Mouse (Mus musculus): ENCODE data around the gene Rasgrp3. TPM values are rescaled to one million over a fixed set of nuclear protein-coding genes. Genes with fewer than 3 reads are reported as not detected.

Rasgrp3 gene
- polyA plus RNA-seq, 1 experiment from 2014 or later, result 19.4 TPM

DNA sequence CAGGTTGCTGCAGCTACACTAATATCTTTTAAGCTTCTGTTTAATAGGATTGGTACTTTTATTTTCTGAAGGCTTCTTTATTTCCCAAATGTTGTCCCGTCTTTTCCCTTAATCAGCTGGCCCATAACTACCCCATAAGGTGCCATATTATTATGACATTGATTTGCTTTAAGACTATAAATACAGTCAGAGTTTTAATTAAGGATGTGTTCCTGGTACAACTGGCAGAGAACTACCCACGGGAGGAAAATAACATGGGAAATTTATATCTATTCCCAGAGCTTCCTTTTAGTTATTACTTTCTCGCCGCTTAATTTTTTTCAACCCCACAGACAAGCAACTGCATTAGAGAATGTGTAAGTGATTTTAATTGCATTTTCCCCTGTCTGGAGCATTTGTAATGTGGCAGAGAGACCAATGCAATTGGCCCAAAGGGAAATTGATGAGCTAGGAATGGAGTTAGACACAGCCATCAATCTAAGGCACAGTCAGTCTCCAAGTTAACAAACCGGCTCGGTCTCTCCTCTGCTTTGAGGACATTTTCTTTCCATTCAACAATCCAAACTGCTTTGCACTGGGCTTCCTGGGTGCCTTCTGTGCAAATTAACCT, 36.1 kb downstream of the Rasgrp3 start:
- Histone ChIP-seq H3K4me3 (ENCODE audit: low read depth, low read length) (no peak overlapping the region), H3K9me3 (ENCODE audit: control insufficient read depth, low read length) (no peaks in the 10 kb centered on the region), H3K4me1 (replicated peaks; ENCODE audit: control insufficient read depth, insufficient read depth, low read length) (0 out of 2 replicates have a peak, but pooled peaks cover 8% of the 10 kb centered on the region), H3K9ac (ENCODE audit: low read length) (no peak overlapping the region), H3K36me3 (ENCODE audit: control insufficient read depth, insufficient read depth, low read length) (no peaks in the 10 kb centered on the region), H3K4me2 (ENCODE audit: low read length) (no peak overlapping the region), H3K27ac (ENCODE audit: low read depth) (no peak overlapping the region), H3K27me3 (replicated peaks; ENCODE audit: control insufficient read depth, insufficient read depth, low read length) (no peaks in the 10 kb centered on the region)
- no peak for ATAC-seq (replicated peaks; ENCODE audit: low FRiP score, low TSS enrichment, low read depth)
- WGBS, result 68% methylated on average over 6 of the region's 6 CpGs
- no peak for DNase-seq (ENCODE audit: low spot score)

DNA sequence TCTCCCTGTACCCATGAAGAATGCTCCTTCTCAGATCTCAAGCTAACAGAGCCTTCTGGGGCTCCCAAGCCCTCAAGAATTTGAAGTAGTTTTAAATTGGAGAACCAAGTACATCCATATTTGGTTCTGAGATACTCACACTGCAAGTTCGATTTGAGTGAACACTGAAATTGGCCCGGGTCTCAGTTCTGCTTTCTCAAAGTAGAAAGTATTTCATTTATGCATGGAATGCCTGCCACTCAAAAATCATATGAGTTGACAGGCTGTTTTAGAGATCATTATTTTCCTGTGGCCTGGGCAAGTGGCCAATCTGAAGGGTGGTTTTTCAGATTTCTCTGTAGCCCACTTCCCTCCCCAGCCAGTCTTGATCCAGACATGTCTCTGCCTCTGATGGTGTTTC, 36.7 kb downstream of the Rasgrp3 start:
- no peaks in the 10 kb centered on the region for H3K27me3 ChIP-seq (replicated peaks; ENCODE audit: control insufficient read depth, insufficient read depth, low read length)
- ATAC-seq (replicated peaks; ENCODE audit: low FRiP score, low TSS enrichment, low read depth) (no peak), DNase-seq (ENCODE audit: low spot score) (no peak)
- H3K36me3 ChIP-seq (ENCODE audit: control insufficient read depth, insufficient read depth, low read length), result no peaks in the 10 kb centered on the region
- 0 out of 2 replicates have a peak, but pooled peaks cover 8% of the 10 kb centered on the region for H3K4me1 ChIP-seq (replicated peaks; ENCODE audit: control insufficient read depth, insufficient read depth, low read length)
- no peak overlapping the region for H3K9ac ChIP-seq (ENCODE audit: low read length)
- H3K4me2 ChIP-seq (ENCODE audit: low read length), result no peak overlapping the region
- no peak overlapping the region for H3K27ac ChIP-seq (ENCODE audit: low read depth)
- 70% methylated on average over 2 of the region's 2 CpGs for WGBS
- no peak overlapping the region for H3K4me3 ChIP-seq (ENCODE audit: low read depth, low read length)
- no peaks in the 10 kb centered on the region for H3K9me3 ChIP-seq (ENCODE audit: control insufficient read depth, low read length)

DNA sequence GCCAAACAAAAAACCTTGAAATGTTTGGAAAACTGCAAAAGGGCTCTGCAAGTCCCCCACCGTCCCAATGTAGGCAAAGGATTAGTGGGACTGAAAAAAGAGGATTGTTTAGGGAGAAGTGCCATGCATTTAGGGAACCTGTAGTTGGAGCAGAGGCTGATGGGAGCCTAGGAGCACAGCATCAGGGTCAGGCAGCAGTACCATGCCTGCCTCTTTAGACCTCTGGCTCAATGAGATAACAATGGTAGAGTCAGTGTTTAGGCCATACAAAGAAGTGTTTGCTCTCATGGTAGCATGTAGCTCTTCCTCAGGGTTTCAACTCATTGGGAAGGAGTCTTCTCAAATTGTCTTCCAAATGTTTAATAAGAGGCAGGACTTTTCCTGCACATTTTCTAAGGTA, 40.3 kb downstream of the Rasgrp3 start:
- Histone ChIP-seq H3K4me1 (replicated peaks; ENCODE audit: control insufficient read depth, insufficient read depth, low read length) (0 out of 2 replicates have a peak, but pooled peaks cover 8% of the 10 kb centered on the region), H3K9me3 (ENCODE audit: control insufficient read depth, low read length) (no peaks in the 10 kb centered on the region), H3K9ac (ENCODE audit: low read length) (no peak overlapping the region), H3K4me3 (ENCODE audit: low read depth, low read length) (no peak overlapping the region), H3K4me2 (ENCODE audit: low read length) (no peak overlapping the region), H3K36me3 (ENCODE audit: control insufficient read depth, insufficient read depth, low read length) (no peaks in the 10 kb centered on the region), H3K27ac (ENCODE audit: low read depth) (no peak overlapping the region), H3K27me3 (replicated peaks; ENCODE audit: control insufficient read depth, insufficient read depth, low read length) (no peaks in the 10 kb centered on the region)
- WGBS, result 54% methylated on average over 1 of the region's 1 CpGs
- DNase-seq (ENCODE audit: low spot score), result no peak
- no peak for ATAC-seq (replicated peaks; ENCODE audit: low FRiP score, low TSS enrichment, low read depth)

DNA sequence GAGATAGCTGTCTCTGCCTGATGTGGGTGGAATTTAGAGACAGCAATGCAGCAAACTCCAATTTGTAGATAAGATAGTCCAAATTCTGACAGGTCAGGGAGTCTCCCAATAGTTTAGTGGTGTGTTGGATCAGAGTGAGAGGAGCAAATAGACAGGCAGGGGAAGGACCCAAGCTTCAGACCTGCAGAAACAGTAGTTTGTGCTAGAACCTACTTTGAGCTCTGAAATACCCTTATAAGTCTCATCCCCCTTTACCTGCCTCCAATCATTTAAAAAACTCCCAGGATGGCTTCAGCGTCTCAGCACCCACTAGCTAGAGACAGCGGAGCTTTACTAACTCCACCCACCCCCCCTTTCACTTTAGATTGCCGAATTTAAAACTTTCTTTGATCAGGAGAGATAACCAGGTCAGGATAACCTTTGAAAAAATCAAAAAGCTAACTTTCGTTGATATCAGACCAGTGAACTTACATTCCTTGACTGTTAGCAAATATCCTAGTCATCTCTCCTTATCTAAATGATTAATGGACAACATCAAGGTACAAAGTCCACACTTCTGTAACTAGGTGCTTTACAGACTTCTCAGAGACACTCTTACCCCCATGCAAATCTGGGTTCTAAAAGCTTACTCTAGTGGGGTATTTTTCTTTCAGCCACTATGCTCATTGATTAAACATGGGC, 41.2 kb downstream of the Rasgrp3 start:
- H3K4me2 ChIP-seq (ENCODE audit: low read length), result no peak overlapping the region
- H3K36me3 ChIP-seq (ENCODE audit: control insufficient read depth, insufficient read depth, low read length), result no peaks in the 10 kb centered on the region
- 0 out of 2 replicates have a peak, but pooled peaks cover 7% of the 10 kb centered on the region for H3K4me1 ChIP-seq (replicated peaks; ENCODE audit: control insufficient read depth, insufficient read depth, low read length)
- H3K9ac ChIP-seq (ENCODE audit: low read length), result no peak overlapping the region
- WGBS, result 46% methylated on average over 4 of the region's 4 CpGs
- no peak for DNase-seq (ENCODE audit: low spot score)
- ATAC-seq (replicated peaks; ENCODE audit: low FRiP score, low TSS enrichment, low read depth), result no peak
- H3K9me3 ChIP-seq (ENCODE audit: control insufficient read depth, low read length), result no peaks in the 10 kb centered on the region
- H3K27me3 ChIP-seq (replicated peaks; ENCODE audit: control insufficient read depth, insufficient read depth, low read length), result no peaks in the 10 kb centered on the region
- no peak overlapping the region for H3K4me3 ChIP-seq (ENCODE audit: low read depth, low read length)
- H3K27ac ChIP-seq (ENCODE audit: low read depth), result no peak overlapping the region

DNA sequence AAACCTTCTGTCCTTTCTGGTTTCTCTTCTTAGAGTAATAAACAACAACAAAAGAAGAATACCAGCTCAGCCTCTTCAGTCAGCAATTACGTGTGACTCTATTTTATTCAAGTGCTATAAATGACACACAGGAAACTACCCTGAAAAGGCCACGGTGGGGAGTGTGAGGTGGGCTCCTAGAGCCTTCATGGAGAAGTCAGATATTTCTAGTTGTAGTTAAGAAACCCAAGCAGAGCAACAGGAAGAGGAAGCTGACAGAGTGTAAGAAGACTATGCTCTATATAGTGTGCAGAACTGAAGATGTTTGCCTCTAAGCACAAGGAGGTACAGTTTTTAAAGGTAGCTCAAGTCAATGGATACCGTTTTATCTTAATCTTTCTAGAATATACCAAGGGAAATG, 42.0 kb downstream of the Rasgrp3 start:
- 74% methylated on average over 3 of the region's 3 CpGs for WGBS
- DNase-seq (ENCODE audit: low spot score) (no peak), ATAC-seq (replicated peaks; ENCODE audit: low FRiP score, low TSS enrichment, low read depth) (no peak)
- Histone ChIP-seq H3K9me3 (ENCODE audit: control insufficient read depth, low read length) (no peaks in the 10 kb centered on the region), H3K9ac (ENCODE audit: low read length) (no peak overlapping the region), H3K4me3 (ENCODE audit: low read depth, low read length) (no peak overlapping the region), H3K27ac (ENCODE audit: low read depth) (no peak overlapping the region), H3K27me3 (replicated peaks; ENCODE audit: control insufficient read depth, insufficient read depth, low read length) (no peaks in the 10 kb centered on the region), H3K4me2 (ENCODE audit: low read length) (no peak overlapping the region), H3K4me1 (replicated peaks; ENCODE audit: control insufficient read depth, insufficient read depth, low read length) (0 out of 2 replicates have a peak, but pooled peaks cover under 1% of the 10 kb centered on the region), H3K36me3 (ENCODE audit: control insufficient read depth, insufficient read depth, low read length) (no peaks in the 10 kb centered on the region)

DNA sequence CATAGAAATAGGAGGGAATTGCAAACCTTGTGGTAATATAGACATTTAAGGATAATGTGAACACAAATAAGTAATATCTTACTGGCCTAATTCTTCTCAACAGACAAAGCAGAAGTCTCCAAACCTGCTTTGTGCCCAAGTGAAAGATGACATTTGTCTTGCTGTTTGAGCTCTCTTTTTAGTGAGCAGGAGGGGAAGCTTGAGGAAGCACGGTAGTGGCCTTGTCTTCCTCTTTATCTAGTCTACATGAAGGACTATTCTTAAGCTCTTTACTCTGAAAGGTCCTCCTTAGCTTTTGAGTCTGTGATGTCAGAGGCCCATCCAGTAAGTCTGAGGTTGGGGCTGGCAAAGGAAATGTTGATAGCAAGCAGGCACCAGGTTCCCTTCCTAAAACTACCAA, 43.1 kb downstream of the Rasgrp3 start:
- 61% methylated on average over 1 of the region's 1 CpGs for WGBS
- Histone ChIP-seq H3K9ac (ENCODE audit: low read length) (no peak overlapping the region), H3K36me3 (ENCODE audit: control insufficient read depth, insufficient read depth, low read length) (no peaks in the 10 kb centered on the region), H3K27me3 (replicated peaks; ENCODE audit: control insufficient read depth, insufficient read depth, low read length) (no peaks in the 10 kb centered on the region), H3K27ac (ENCODE audit: low read depth) (no peak overlapping the region), H3K4me2 (ENCODE audit: low read length) (no peak overlapping the region), H3K4me1 (replicated peaks; ENCODE audit: control insufficient read depth, insufficient read depth, low read length) (no peaks in the 10 kb centered on the region), H3K4me3 (ENCODE audit: low read depth, low read length) (no peak overlapping the region), H3K9me3 (ENCODE audit: control insufficient read depth, low read length) (no peaks in the 10 kb centered on the region)
- ATAC-seq (replicated peaks; ENCODE audit: low FRiP score, low TSS enrichment, low read depth) (no peak), DNase-seq (ENCODE audit: low spot score) (no peak)

DNA sequence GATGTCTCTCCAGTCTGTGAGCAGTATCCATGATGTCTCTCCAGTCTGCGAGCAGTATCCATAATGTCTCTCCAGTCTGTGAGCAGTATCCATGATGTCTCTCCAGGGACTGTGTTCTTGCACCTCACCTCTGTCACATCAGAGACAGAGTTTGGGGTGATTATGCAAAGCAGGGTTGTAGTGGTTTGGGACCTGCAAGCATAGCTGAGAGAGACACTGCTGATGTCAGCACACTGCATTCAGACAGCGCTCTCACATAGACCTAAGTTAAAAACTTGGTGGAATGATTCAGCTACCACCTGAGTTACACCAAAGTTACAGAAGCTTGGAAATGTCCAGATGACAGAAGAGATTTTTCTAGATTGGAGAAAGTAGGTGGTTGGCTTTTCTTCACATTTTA, 44.0 kb downstream of the Rasgrp3 start:
- Histone ChIP-seq H3K27ac (ENCODE audit: low read depth) (no peak overlapping the region), H3K9me3 (ENCODE audit: control insufficient read depth, low read length) (no peaks in the 10 kb centered on the region), H3K9ac (ENCODE audit: low read length) (no peak overlapping the region), H3K36me3 (ENCODE audit: control insufficient read depth, insufficient read depth, low read length) (no peaks in the 10 kb centered on the region), H3K4me1 (replicated peaks; ENCODE audit: control insufficient read depth, insufficient read depth, low read length) (no peaks in the 10 kb centered on the region), H3K4me3 (ENCODE audit: low read depth, low read length) (no peak overlapping the region), H3K27me3 (replicated peaks; ENCODE audit: control insufficient read depth, insufficient read depth, low read length) (no peaks in the 10 kb centered on the region), H3K4me2 (ENCODE audit: low read length) (no peak overlapping the region)
- no peak for DNase-seq (ENCODE audit: low spot score)
- 90% methylated on average over 2 of the region's 2 CpGs for WGBS
- no peak for ATAC-seq (replicated peaks; ENCODE audit: low FRiP score, low TSS enrichment, low read depth)

DNA sequence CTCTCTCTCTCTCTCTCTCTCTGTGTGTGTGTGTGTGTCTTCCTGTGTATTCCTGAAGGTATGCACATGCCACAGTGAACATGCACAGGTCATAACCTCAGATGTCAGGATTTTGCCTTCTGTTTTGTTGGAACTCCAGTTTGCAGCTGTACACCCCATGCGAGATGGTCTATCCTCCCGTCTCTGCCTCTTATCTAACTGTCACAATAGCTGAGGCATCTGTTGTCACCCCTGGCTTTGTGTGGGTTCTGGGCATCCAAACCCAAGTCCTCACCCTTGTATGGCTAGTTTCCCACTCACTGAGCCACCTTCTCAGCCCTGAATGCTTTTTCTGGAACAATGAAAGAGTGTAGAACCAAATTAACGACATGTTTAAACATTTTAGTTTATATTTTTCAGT, 44.7 kb downstream of the Rasgrp3 start:
- Histone ChIP-seq H3K9ac (ENCODE audit: low read length) (no peak overlapping the region), H3K4me3 (ENCODE audit: low read depth, low read length) (no peak overlapping the region), H3K4me2 (ENCODE audit: low read length) (no peak overlapping the region), H3K27me3 (replicated peaks; ENCODE audit: control insufficient read depth, insufficient read depth, low read length) (no peaks in the 10 kb centered on the region), H3K9me3 (ENCODE audit: control insufficient read depth, low read length) (no peaks in the 10 kb centered on the region), H3K36me3 (ENCODE audit: control insufficient read depth, insufficient read depth, low read length) (no peaks in the 10 kb centered on the region), H3K27ac (ENCODE audit: low read depth) (no peak overlapping the region), H3K4me1 (replicated peaks; ENCODE audit: control insufficient read depth, insufficient read depth, low read length) (no peaks in the 10 kb centered on the region)
- WGBS, result 70% methylated on average over 3 of the region's 3 CpGs
- ATAC-seq (replicated peaks; ENCODE audit: low FRiP score, low TSS enrichment, low read depth) (no peak), DNase-seq (ENCODE audit: low spot score) (no peak)

DNA sequence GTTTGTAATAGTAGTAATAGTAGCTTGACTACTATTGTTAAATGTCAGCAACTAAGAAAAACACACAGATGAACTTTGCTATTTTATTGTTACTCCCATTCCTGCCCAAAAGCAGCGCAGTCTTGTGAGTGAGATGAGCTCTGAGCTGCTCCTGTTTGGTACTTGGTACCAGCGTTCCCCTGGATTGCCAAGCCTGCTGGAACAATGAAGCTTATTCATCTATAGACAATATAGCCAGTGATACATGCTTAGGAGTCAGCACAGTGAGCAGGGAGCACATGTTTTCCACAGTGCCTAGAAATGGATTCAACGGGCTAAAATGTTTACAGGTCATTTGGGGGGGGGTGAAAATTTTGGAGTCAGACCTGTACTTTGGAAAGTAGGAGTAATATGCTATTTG, 50.5 kb downstream of the Rasgrp3 start:
- Histone ChIP-seq H3K4me2 (ENCODE audit: low read length) (no peak overlapping the region), H3K4me3 (ENCODE audit: low read depth, low read length) (no peak overlapping the region), H3K9me3 (ENCODE audit: control insufficient read depth, low read length) (no peaks in the 10 kb centered on the region), H3K4me1 (replicated peaks; ENCODE audit: control insufficient read depth, insufficient read depth, low read length) (no peaks in the 10 kb centered on the region), H3K27me3 (replicated peaks; ENCODE audit: control insufficient read depth, insufficient read depth, low read length) (no peaks in the 10 kb centered on the region), H3K9ac (ENCODE audit: low read length) (no peak overlapping the region), H3K36me3 (ENCODE audit: control insufficient read depth, insufficient read depth, low read length) (no peaks in the 10 kb centered on the region), H3K27ac (ENCODE audit: low read depth) (no peak overlapping the region)
- no peak for DNase-seq (ENCODE audit: low spot score)
- 82% methylated on average over 3 of the region's 3 CpGs for WGBS
- ATAC-seq (replicated peaks; ENCODE audit: low FRiP score, low TSS enrichment, low read depth), result no peak

Measured in intestine, embryonic 14.5 days (tissue).